Mouse (Mus musculus) right cerebral cortex, adult 18-20 months (tissue): ENCODE measurements at regions not wholly inside any gene's neighbourhood (a gene's known extent, or its start where the extent isn't known, plus 50 kb on each side); places are given as distances from the start of the nearest gene placed in this dataset.

Source experiments
- DNase-seq: peaks from one replicate; pipeline ENCODE4 v3.0.0; 2022; ENCODE audit warnings: mixed read lengths

DNA sequence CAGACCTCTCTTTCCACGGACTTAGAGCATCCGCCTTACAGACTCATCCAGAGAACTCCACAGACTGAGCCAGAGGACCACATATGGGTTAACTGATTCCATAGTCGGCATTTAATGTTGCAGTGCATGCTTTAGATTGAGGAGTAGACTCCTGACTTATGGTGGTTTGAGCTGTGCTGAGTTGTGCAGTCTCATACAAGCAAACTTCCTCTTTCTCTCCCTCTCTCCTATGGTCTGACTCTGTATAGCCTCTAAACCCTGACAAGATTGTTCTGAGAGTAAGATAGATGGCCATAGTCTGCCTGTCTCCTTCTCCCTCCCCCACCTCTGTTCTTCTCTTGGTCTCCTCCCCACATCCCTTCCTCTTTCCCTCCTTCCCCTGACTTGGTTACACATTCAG, 616.0 kb downstream of the Ryr2 start:
- DNase-seq, result no peak

DNA sequence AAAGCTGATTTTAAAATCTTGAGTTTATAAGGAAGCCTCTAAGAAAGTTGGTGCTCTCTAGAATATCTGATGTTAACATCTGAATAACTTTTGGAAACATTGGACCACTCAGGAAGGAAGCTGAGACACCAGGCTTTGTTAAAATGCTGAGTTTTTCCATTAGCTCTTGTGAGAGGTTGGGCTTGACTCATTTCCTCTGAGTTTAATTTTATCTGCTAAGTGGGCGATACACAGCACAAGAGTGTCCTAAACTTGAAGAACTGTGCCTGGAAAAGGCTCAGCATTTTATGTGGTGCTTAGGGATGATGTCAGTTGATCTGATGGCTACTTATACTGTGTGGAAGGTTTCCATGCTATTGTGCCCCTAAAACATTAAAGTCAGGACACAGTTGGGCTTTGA, 623.6 kb downstream of the Ryr2 start:
- DNase-seq, result peak; percentile 30

DNA sequence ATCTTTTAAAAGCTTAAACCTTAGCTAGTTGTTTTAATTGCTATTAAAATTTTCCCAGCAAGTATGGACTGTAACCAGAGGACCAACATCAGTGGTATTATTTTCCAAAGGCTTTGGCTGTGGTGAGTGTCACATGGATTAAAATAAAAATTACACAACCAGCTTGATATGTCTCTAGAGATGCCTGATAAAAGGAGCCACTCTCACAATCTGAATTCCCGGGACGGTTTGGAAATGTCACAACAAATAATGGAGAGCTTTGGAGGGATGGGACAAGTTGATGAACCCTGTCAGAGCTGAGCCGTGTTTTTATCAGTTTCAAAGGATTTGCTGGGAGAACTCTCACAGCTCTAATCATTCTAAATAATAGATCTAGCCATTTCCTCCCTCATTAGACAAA, 624.0 kb downstream of the Ryr2 start:
- DNase-seq, result no peak

DNA sequence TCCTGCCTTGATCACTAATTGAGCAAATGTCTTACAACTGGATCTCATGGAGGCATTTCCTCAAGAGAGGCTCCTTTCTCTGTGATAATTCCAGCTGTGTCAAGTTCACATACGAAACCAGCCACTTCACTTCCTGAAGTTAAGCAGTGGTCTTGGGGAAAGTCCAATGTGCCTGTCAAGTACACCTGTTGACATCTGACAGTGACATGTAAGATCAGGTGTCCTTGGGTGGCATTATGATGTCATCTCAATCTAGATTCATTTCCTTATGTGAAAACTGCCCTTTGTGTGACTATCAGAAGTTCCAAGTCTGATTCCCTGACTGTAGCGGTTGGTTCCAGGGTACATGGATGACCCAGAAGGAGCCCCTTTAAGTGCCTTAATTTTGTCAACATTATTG, 646.5 kb downstream of the Ryr2 start:
- DNase-seq, result no peak

DNA sequence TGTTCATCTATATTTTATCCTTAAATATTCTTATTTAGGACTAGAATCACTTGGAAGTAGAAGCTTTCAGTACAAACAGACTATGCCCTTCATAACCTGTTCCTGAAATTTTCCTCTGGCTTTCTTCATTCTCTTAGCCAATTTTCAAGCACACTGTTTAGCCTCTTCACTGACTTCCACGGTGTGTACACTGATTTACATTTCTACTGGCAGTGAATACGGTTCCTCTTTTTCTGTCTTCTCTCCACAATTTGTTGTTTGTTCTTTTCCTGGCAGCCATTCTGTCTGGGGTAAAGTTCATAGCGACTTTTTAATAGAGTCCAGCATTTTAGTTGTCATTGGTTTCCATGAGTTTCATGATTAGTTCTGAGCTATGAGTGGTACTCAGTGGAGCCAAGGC, 651.6 kb downstream of the Ryr2 start:
- DNase-seq, result no peak

DNA sequence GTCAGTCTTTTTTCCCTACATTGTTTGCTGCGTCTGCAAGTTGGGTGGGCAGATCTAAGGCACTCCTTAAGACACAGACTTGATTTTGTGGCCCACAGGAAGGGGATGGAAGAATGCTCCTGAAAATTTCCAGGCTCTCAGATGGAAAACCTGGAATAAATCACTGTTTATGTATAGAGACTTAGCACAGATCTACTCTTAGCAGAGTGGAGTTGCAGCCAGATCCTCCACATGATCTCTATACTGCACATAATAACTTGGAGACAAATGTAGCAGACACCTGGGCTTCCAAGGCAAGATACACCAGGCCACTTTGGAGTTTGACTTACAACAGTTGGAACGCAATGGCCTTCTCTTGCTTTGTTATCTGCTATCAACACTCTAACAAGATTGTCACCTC, 654.3 kb downstream of the Ryr2 start:
- DNase-seq, result no peak

DNA sequence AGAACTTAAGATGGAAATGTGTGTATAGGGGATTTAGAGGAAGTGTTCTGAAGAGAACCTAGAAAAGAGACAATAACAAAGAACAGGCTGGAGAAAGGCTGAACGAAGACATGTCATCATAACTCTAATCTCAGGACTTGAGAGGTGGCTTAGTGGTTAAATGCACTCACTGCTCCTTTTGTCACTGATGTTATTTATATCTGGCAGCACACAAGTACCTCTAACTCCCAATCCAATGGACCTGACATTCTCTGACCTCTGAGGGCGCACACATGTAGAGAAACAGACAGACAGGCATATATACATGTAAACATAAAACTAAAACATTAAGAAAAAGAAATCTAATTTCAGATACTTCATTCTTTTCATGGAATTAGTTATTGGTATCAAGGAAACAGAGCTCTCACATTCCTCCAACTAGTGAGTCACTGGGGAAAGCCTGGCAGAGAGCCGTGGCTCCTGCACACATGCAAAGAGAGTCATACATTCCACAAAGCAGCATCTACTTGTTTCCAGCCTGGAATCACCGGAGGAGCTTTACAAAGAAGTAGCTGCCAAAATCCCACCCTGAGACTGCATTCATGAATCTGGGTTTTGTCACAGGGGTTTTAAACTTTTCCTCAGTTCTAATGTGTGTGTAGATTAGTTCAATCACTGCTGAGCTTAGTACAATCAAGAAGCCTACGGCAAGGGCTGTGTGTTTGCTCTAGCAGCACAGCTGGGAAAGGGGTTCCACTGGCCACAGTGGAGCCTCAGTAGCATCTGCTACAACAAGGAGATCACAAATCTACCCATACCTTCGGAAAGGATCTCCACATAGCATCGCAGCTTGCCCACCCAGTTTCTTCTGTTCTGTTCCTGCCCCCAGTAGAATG, 674.0 kb downstream of the Ryr2 start:
- peak; percentile 24 for DNase-seq

DNA sequence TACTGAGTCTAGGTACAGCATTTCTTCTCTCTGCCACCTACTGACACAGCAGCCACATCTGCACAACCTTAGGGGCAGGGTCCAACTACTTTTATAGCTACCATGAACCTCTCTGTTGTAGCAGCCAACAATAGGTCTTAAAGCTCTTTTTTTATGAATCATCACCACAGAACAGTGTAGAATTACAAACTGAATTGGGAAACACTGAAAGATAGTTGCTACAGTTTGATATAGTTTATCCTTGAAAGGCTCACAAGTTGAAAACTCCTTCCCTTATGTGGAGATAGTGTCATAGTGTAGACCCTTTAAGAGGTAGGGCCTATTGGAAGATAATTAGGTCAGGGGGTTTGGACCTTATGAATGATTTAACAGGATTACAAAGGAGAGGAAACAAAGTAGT, 679.9 kb downstream of the Ryr2 start:
- DNase-seq, result no peak

DNA sequence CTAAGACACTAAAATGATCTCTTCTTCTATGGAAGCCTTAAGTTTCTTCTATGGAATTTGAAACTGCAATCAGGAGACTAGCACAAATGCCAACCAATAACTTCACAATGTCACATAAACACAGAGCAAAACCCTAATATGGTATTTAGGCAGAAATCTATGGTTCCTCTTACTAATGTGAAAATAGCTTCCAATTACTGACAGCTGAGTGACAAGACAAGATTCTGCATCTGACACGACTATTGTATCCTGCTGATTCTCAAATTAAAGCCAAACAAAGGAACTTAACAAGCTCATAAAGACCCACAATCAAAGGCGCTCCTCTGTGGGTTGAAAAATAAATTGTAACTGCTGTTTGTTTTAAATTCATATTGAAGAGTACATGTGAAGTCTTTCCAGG, 714.7 kb downstream of the Ryr2 start:
- no peak for DNase-seq

DNA sequence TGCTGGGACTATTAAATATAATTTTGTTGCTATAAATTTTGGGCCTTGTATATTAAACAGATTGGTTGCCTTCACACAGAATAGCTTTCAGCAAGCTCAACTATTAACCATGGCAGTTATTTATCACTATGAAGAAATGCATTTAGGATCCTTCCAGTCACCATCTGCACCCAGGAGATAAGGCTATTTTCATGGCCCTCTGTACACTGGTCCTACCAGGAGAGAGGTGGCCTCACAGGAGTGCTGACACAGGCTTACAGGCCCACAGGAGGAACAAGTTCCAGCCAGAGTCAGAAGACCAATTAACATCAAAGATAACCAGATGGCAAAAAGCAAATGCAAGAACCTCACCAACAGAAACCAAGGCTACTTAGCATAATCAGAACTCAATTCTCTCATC, 731.3 kb downstream of the Ryr2 start:
- no peak for DNase-seq

DNA sequence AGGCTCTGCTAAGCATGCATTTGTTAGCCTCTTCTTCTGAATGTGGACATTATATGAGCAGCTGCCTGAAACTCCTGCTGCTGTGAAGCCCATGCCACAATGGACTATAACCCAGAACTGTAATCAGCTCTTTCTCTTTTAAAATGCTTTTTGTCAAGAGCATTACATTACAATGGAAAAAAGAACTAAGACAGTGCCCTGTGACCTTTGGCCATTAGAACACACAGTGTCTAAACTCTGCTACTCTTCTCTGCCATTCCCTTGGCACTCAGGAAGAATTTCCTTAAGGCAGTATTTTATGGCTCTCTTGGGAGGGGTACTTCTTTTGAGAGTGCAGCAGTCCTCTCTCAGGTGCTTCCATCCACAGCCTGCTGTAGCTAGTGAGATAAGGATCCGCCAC, 737.3 kb downstream of the Ryr2 start:
- no peak for DNase-seq

DNA sequence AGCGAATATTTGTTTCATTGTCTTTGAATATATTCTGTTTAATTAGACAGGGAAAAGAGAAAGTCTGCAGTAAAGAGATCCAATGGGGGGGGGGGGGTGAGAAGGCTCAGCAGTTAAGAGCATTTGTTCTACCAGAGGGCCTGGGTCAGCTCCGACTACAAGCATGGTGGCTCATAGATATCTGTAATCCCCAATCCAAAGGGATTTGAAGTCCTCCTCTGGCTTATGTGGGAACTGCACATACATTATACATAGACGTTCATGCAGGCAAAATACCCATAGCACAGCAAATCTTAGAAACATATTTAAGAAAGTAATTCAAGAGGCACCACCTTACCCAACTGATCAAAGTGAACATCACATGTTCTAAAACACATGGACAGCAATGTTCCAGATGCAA, 743.9 kb downstream of the Ryr2 start:
- no peak for DNase-seq

DNA sequence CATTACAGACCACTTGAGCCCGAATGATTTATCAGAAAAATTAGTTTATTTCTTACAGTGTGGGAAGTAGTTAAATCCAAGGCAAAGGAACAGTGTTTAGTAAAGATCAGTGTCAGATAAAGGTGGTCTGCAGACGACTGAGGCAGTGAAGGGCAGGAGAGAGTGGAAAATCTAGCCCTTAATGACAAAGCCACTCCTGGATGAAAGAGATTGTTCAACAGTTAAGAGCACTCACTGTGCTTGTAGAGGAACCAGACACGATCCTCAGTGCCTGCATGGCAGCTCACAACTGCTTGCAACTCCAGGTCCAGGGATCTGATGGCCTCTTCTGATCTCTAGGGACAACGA, 758.3 kb downstream of the Ryr2 start:
- no peak for DNase-seq

DNA sequence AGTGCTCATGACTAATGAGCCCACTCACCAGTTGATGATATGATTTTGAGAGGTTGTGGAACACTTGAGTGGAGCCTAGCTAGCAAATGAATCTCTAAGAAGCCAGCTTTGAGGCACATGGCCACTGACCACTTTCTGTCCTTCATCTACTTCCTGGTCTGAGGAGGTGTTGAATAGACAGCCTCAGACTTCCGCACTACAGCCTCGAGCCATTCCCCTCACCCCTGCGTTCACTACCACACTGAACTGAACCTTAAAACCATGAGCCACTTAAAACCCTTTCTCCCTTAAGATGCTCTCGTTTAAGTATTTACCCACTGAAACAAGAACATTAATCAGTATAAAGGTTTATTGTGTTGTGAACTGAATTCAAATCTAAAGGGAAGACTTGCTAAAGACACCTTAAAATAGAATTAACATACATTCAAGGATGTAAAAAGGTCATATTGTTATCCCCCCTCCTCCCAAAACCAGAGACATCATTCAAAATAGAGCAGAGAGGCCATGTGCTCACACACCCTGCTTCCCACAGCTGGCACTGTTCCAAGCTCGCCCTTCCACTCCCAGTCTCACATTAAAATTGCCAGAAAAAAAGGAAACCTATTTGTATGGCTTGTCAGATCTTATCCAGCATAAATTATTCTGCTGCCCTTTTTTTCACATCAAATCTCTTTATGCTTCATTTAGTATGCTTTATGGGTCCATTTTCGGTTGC, 758.8 kb downstream of the Ryr2 start:
- DNase-seq, result no peak

DNA sequence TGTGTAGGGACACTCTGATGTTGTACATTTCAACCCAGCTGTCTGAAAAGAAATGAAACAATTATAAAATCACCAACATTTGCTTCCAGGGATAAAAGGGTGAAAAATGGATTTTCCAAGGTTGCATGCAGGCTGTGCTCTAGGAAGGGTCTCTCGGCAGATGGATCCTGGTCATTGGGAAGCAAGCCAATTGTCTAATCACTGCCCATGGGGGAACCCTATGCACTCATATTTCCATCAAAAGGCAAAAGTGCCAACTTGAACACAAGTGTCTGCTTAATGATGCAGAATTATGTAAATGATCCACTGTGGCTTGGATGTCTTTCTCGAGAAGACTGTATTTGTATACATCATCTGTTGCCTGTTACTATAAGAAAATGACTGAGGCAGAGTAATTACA, 762.2 kb downstream of the Ryr2 start:
- DNase-seq, result no peak

DNA sequence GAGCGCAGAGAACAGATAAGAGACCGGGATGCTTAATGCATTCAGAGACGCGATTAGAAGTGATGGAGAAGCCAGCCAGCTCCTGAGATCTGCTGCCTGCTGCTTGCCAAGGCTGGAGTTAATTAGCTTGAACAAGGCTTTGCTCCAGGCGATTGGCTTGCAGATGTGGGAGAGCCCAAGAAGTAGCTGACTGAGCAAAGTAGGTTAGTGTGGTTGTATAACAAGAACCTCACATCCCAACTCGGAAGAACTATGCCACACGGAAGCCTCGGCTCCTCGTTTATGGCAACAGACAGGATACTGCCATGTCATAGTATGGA, 768.5 kb downstream of the Ryr2 start:
- peak; percentile 54 for DNase-seq

DNA sequence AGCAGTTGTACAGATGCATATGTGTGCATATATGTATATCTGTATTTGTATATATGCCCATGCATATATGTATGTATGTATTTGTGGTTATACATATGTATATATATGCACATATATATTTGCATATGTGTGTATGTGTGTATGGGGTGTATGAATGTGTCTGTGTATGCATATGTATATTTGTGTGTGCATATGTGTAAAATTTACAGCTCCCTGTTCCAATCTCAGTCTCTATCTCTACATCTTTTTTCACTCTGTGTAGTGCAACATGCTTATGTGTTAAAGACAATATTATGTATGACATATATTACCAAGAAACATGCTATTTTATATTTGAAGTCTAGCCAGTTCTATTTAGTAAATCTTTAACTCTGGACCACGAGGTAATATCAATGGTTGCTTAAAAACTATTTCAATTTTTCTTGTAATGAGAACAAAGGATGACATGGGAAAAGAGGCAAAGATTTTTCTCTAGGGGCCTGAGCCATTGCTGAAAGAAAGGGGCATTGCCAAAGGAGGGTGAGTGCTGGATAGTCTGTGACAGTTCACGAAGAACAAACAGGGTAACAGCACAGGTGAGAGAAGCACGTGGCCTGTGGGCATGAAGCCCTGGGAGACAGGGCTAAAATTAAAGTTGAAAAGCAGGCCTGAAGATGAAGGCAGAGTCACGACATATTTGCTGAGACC, 769.0 kb downstream of the Ryr2 start:
- DNase-seq, result no peak

DNA sequence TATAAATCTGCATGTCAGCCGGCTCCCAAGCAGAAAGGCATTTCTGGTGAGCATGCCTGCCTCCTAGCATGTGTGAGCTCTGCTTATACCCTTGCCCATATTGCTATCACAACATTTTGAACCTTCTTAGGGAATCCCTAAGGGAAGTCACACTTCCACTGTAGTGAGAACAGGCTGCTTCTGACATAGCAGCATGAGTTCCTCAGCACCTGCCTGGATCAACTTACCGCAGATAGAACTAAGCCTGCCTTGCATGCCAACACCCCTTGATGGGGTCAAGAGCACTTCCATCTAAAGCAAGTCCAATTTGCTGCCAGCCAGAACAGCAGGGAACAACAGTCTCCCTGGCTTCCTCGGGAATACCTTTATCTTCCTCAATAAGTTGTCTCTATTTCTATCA, 769.8 kb downstream of the Ryr2 start:
- DNase-seq, result no peak

DNA sequence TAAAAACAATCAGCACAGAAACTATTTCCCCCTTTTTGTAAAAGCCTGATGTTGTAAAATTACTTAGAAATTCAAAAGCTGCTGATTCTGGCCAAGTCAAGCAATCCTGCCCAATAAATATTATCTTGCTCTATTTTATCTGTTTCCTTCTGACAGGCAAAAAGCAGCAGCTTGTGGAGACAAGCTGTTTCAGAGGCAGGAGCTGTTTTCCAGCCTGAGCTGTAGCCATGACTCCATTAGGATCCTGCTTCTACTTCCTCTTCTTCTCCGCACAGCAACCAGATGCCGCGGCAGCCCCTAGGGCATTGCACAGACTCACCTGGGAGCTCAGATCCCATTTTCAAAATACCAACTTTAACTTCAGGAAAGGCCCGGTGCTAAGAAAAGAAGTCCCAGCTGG, 774.8 kb downstream of the Ryr2 start:
- DNase-seq, result no peak

DNA sequence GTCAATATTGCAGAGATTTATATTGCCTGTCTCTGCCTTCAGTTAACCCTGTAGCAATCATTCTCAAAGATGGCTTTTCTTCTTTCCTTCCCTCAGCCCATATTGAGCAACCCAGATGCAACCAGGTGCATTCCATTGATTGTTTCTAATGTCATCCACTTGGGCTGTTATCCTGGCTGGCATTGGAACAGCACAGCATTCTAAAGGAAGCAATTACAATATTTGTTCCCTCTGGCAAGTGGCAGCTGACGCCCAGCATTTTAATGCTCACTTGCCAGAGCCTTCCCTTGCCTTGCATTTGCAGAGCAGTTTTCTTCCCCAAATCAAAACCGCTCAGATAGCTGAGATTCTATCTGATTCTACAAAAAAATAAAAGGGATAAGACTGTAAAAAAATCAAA, 798.0 kb downstream of the Ryr2 start:
- DNase-seq, result peak; percentile 1

DNA sequence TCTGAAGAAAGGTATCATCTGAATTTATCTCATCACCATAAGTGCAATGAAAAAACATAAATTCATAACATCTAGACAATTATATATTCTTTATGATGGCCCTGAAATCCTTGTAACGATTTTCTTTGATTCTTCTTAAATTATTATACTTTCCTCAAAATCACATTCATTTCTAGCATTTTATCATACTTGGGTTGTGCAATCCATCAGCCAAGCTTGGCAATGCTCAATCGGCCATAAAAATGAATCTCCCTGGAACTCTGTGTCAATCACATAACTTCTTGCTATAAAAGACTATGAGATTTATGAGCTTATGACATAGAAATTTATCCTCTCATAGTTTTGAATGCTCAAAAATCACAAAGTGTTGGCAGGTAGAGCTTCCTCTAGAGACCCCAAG, 811.3 kb downstream of the Ryr2 start:
- no peak for DNase-seq

DNA sequence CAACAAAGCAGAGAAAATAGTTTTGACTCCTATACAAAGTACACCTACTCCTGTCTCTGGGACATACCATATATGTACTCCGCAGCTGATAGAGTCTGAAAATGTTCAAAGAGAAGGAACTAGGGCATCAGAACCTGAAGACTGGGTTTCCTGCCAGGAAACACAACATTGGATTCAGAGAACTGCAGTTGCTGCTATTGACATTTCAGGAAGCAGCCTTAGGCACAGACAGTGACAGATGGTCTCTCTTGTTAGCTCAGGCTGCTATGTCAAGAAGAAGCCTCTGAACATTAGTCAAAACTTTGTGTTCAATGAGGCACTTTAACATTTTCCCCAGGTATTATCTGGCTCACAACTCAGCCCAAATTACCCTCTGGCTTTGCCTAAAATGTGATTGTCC, 812.1 kb downstream of the Ryr2 start:
- peak; percentile 53 for DNase-seq

DNA sequence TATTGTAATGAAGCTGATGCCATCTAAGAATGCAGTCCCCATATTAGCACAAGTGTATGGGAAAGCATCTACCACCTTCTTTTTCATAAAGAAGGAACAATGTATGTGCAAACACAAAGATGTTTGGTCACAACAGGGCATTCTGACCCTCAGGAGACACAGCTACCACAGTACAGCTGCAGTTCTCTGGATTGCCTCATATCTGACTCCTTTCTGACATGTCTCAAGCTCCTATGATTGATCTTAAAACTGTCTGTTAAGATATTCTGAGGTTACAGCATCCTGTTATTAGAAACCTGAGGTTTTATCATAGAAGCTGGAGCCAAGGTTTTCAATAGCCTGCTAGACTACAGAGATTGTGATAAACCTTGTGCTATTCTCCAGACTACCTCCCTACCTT, 813.0 kb downstream of the Ryr2 start:
- DNase-seq, result no peak

DNA sequence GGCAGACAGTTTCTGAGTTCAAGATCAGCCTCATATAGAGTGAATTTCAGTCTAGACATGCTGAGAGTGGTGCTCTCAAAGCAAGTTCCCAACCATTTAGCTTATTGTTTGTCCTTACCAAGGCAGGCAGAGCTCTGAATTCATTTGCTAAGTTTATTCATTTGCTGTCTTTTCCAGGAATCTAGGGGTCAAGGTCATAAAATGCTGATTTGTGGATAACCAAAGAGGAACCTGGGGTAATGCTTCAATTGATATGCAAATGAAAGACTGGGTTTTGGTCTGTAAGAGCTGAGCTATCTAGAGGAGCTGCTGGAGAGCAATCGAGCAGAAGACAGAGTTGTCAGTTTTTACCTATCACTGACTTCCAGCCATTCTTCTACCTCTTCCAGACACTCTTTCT, 832.8 kb downstream of the Ryr2 start:
- no peak for DNase-seq
